Mouse (Mus musculus) embryonic facial prominence, embryonic 10.5 days (tissue): ENCODE results near the gene Etv5. TPM values are rescaled to one million over a fixed set of nuclear protein-coding genes. Genes with fewer than 3 reads are reported as not detected.

Source experiments
- DNase-seq: peaks from one replicate; pipeline ENCODE4 v3.0.0-alpha.2; 2017; ENCODE audit warnings: low spot score
- H3K27ac ChIP-seq: fragments of 300-500 bp; sonication (generic); replicated peaks from 2 replicates; pipeline ENCODE4 v1.5.1; 2016; ENCODE audit warnings: mild to moderate bottlenecking
- H3K27me3 ChIP-seq: fragments of 300-500 bp; sonication (generic); replicated peaks from 2 replicates; pipeline ENCODE4 v1.6.1; 2016; ENCODE audit warnings: low read depth, mild to moderate bottlenecking; ENCODE audit not compliant: poor library complexity, severe bottlenecking
- H3K36me3 ChIP-seq: fragments of 300-500 bp; sonication (generic); replicated peaks from 2 replicates; pipeline ENCODE4 v1.6.1; 2016; ENCODE audit warnings: mild to moderate bottlenecking, moderate library complexity
- H3K4me1 ChIP-seq: fragments of 300-500 bp; sonication (generic); 2 replicates; pipeline ENCODE4 v1.6.1; 2016
- H3K4me3 ChIP-seq: fragments of 300-500 bp; sonication (generic); 2 replicates; pipeline ENCODE4 v1.5.1; 2016; ENCODE audit warnings: mild to moderate bottlenecking, moderate library complexity
- H3K9me3 ChIP-seq: fragments of 300-500 bp; sonication (generic); 2 replicates; pipeline ENCODE4 v1.6.1; 2016; ENCODE audit warnings: mild to moderate bottlenecking
- WGBS: fragments of 180-500 bp; shearing (Covaris S2); methylation state at CpG from one replicate; pipeline ENCODE4 v1.1.7; 2016; 5-methylcytosine and 5-hydroxymethylcytosine counted together
- polyA plus RNA-seq: library from polyadenylated mRNA; unstranded; fragments of >200 nt; fragmentation: Nextera tagmentation; extraction: Ambion mirVana; gene quantifications from 2 replicates; pipeline ENCODE4 v1.2.1, GENCODE M21; 2016

The Etv5 gene
- 56.2 and 56.7 TPM in 2 replicates for polyA plus RNA-seq

GRCm38 (mm10) chr16:22439499-22440177 lies at the start of gene Etv5:
Gene Etv5, minus strand, starts transcription at chr16:22439719.
- peak within 1 kb of the TSS; percentile 92 for H3K27ac ChIP-seq
- H3K27me3 ChIP-seq, result peaks cover 74% of the 10 kb centered on the region
- peak within 1 kb of the TSS; percentile 89 for H3K4me3 ChIP-seq
- DNase-seq, result peak; percentile 99
- under 1% methylated on average over 63 of the region's 63 CpGs for WGBS
- peaks cover 10% of the 10 kb centered on the region for H3K36me3 ChIP-seq
- peaks cover 59% of the 10 kb centered on the region for H3K4me1 ChIP-seq
- H3K9me3 ChIP-seq, result no peaks in the 10 kb centered on the region

DNA sequence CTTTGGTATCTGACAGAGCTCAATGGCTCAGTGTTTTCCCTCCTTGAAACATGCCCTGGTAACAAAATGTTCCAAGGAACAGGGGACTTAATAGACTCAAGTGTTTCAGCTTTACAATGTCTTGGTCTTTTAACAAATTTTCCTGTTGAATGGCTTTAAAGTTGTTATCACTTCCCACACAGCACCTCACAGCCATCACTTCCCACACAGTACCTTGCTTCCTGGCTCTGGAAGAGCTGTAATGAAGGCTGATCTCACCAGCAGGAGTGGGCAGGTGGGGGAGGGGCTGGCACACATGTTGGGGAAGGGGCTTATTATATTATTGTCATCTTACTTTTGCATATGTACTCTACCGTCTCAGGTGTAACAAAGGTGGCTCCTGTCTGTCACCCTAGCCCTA lies 44.4 kb upstream of the Etv5 start:
- Histone ChIP-seq H3K9me3 (no peaks in the 10 kb centered on the region), H3K4me1 (no peaks in the 10 kb centered on the region), H3K36me3 (no peaks in the 10 kb centered on the region), H3K27ac (no peak overlapping the region), H3K27me3 (no peaks in the 10 kb centered on the region), H3K4me3 (no peak overlapping the region)
- DNase-seq, result no peak
- 76% methylated on average over 1 of the region's 1 CpGs for WGBS

DNA sequence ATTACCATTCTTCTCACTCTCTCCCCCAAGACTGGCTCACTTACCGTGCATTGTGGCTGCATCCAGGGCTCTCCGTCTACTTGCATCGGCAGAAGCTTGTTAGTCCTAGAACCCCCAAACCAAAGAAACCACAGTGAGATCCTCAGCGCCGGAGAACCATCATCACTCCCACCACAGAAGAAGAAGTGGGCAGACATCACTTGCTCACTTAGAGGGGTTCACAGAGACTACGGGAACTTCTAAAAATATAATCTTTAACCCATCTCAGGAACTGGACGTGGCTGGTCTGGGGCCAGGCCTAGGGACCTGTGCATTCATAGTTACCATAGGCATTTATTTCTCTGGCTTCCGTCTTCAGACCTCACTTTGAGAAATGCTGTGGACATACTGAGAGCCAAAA lies 39.8 kb upstream of the Etv5 start:
- no peak overlapping the region for H3K27ac ChIP-seq
- no peaks in the 10 kb centered on the region for H3K27me3 ChIP-seq
- no peaks in the 10 kb centered on the region for H3K36me3 ChIP-seq
- H3K4me3 ChIP-seq, result no peak overlapping the region
- no peaks in the 10 kb centered on the region for H3K9me3 ChIP-seq
- no peak for DNase-seq
- H3K4me1 ChIP-seq, result no peaks in the 10 kb centered on the region
- 93% methylated on average over 8 of the region's 8 CpGs for WGBS

DNA sequence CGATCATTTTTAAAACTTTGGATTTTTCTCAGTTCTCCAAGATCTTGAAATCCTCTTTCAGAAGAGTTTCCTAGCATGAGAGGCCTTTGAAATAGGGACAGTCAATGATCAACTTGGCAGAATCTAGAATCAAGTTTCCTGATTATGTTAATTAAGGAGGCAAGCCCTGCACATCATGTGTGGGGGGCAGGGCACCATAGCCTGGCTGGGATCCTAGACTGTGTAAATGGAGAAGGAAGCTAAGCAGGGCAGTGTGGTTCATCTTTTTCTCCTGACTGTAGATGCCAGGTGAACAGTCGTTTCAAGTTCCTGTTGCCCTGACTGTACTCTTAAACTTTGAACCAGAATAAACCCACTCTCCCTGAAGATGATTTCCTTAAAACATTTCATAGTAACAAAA lies 32.2 kb upstream of the Etv5 start:
- Histone ChIP-seq H3K4me3 (no peak overlapping the region), H3K27ac (no peak overlapping the region), H3K9me3 (no peaks in the 10 kb centered on the region), H3K4me1 (no peaks in the 10 kb centered on the region), H3K36me3 (no peaks in the 10 kb centered on the region), H3K27me3 (no peaks in the 10 kb centered on the region)
- no peak for DNase-seq
- 89% methylated on average over 2 of the region's 2 CpGs for WGBS

DNA sequence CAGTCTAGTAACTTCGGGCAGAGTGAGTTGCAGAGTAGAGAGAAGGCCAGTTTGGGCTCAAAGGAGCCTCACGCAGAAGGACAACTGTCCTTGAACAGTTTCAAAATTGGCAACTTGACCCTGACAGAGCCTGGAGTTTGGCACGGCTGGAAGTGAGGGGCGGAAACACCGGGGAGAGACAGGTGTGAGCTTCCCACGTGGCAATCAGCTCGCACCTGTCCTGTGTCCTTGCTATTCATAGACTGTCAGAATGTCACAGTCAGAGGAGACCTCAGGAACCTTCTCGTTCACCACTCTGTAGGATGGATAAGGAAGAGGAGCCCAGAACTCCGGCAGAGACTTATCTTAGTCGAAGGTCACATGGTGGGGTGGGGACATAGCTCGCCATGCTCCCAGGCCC lies 29.9 kb upstream of the Etv5 start:
- no peaks in the 10 kb centered on the region for H3K36me3 ChIP-seq
- 0 out of 2 replicates have a peak, but pooled peaks cover 2% of the 10 kb centered on the region for H3K4me1 ChIP-seq
- H3K27ac ChIP-seq, result no peak overlapping the region
- no peaks in the 10 kb centered on the region for H3K9me3 ChIP-seq
- 84% methylated on average over 11 of the region's 11 CpGs for WGBS
- H3K4me3 ChIP-seq, result no peak overlapping the region
- DNase-seq, result no peak
- H3K27me3 ChIP-seq, result no peaks in the 10 kb centered on the region

DNA sequence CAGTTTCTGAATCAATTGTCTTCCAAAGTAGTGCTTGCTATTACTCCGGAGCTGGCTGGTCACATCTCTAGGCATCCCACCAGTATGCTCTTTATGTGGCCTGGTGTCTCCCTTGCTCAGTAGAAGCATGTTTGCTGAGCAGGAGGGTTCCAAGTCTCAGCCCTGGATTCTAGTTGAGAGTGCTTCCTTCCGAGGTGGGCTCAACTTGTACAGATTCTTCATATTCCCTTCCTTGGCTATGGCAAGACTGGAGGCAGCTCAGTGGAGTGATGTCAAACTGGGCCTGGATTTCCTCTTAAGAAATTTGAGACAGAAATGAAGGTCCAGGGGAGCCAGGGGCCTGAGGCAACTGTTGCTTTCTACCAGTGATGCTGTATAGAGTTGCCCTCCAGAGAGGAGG lies 27.6 kb upstream of the Etv5 start:
- no peaks in the 10 kb centered on the region for H3K27me3 ChIP-seq
- H3K9me3 ChIP-seq, result no peaks in the 10 kb centered on the region
- no peak overlapping the region for H3K27ac ChIP-seq
- no peak for DNase-seq
- no peaks in the 10 kb centered on the region for H3K36me3 ChIP-seq
- H3K4me3 ChIP-seq, result no peak overlapping the region
- 88% methylated on average over 2 of the region's 2 CpGs for WGBS
- 0 out of 2 replicates have a peak, but pooled peaks cover 2% of the 10 kb centered on the region for H3K4me1 ChIP-seq

DNA sequence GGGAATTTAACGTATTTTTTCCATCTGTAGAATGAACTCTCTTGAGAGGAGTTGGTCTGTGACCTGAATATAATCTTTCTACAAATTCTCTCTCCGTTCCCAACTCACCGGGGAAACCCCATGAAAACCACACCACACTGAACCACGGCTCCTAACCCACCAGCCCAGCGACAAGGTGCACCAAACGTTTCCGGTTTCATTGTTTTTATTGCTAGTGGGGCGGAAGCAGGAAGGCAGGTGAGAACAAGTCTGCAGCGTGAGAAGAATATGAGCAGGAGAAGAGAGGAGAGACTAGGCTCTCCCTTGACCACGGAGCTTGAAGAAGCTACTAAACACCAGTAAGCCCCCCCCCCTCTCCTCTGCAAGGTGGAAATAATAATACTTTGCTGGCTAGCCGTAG lies 26.9 kb upstream of the Etv5 start:
- Histone ChIP-seq H3K9me3 (no peaks in the 10 kb centered on the region), H3K27me3 (no peaks in the 10 kb centered on the region), H3K4me3 (no peak overlapping the region), H3K36me3 (no peaks in the 10 kb centered on the region), H3K27ac (no peak overlapping the region), H3K4me1 (0 out of 2 replicates have a peak, but pooled peaks cover 2% of the 10 kb centered on the region)
- DNase-seq, result no peak
- WGBS, result 76% methylated on average over 11 of the region's 11 CpGs

- H3K4me3 ChIP-seq, result no peak overlapping the region
- H3K27ac ChIP-seq, result no peak overlapping the region
- no peak for DNase-seq
- no peaks in the 10 kb centered on the region for H3K36me3 ChIP-seq
- no peaks in the 10 kb centered on the region for H3K9me3 ChIP-seq
- 0 out of 2 replicates have a peak, but pooled peaks cover 2% of the 10 kb centered on the region for H3K4me1 ChIP-seq
- no peaks in the 10 kb centered on the region; the same call in 1 of the 2 replicates for H3K27me3 ChIP-seq
- WGBS, result 85% methylated on average over 3 of the region's 3 CpGs
Measured at GRCm38 (mm10) chr16:22462220-22462619, 22.7 kb upstream of the Etv5 start.

GRCm38 (mm10) chr16:22461728-22462127 lies 22.2 kb upstream of the Etv5 start:
- 70% methylated on average over 6 of the region's 6 CpGs for WGBS
- no peak for DNase-seq
- no peaks in the 10 kb centered on the region for H3K36me3 ChIP-seq

GRCm38 (mm10) chr16:22460960-22461359 lies 21.4 kb upstream of the Etv5 start:
- H3K4me3 ChIP-seq, result no peak overlapping the region
- H3K4me1 ChIP-seq, result peaks cover 8% of the 10 kb centered on the region
- no peaks in the 10 kb centered on the region for H3K9me3 ChIP-seq
- WGBS, result 85% methylated on average over 1 of the region's 1 CpGs
- no peak for DNase-seq
- H3K36me3 ChIP-seq, result no peaks in the 10 kb centered on the region
- H3K27ac ChIP-seq, result no peak overlapping the region
- no peaks in the 10 kb centered on the region; the same call in 1 of the 2 replicates for H3K27me3 ChIP-seq

More at GRCm38 (mm10) chr16:22461728-22462127, 22.2 kb upstream of the Etv5 start:
- Histone ChIP-seq H3K4me3 (no peak overlapping the region), H3K27me3 (no peaks in the 10 kb centered on the region; the same call in 1 of the 2 replicates), H3K9me3 (no peaks in the 10 kb centered on the region), H3K27ac (no peak overlapping the region), H3K4me1 (peaks cover 6% of the 10 kb centered on the region)

DNA sequence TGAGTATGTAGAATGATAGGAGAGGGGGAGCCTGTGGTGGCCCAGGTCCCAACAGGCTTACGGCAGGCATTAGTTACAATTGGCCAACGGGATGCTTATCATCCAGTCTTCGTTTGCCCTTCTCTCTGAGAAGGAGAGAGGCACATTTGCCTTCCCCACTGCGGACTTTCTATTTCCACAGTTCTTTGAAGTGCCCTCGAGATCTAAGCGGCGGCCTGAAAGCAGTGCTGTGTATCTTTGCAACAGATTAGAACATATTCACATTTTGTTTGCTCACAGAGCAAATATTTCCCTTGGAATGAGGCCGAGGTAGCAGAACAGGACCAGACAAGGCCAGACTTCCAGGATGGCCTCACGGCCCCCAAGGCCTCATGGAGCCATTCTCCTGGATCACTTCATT lies 12.6 kb upstream of the Etv5 start:
- Histone ChIP-seq H3K4me1 (peaks cover 6% of the 10 kb centered on the region), H3K36me3 (no peaks in the 10 kb centered on the region), H3K27me3 (no peaks in the 10 kb centered on the region), H3K9me3 (no peaks in the 10 kb centered on the region), H3K4me3 (no peak overlapping the region), H3K27ac (no peak overlapping the region)
- WGBS, result 85% methylated on average over 9 of the region's 9 CpGs
- DNase-seq, result no peak

DNA sequence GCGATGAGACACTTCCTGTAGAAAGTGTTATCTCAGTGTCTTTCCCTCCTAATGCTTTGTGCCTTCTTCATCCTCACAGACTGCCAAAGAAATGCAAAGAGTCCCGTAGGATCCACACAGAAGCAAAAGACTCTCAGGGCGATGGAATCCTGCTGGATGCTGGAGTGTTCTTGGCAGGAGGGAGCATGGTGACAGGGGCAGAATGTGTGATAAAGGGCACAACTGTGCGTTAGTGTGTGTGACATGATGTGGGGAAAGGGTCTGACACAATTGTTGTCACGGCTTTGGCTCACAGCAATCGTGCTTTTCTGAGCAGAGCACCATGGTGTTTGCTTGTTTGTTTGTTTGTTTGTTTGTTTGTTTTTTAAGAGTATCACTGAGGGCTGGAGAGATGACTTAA lies 8.6 kb upstream of the Etv5 start:
- H3K9me3 ChIP-seq, result no peaks in the 10 kb centered on the region
- H3K36me3 ChIP-seq, result no peaks in the 10 kb centered on the region
- peaks cover 14% of the 10 kb centered on the region for H3K4me1 ChIP-seq
- 89% methylated on average over 6 of the region's 6 CpGs for WGBS
- no peak overlapping the region for H3K27ac ChIP-seq
- H3K27me3 ChIP-seq, result peaks cover 16% of the 10 kb centered on the region; the same call in 1 of the 2 replicates
- no peak for DNase-seq
- H3K4me3 ChIP-seq, result no peak overlapping the region

DNA sequence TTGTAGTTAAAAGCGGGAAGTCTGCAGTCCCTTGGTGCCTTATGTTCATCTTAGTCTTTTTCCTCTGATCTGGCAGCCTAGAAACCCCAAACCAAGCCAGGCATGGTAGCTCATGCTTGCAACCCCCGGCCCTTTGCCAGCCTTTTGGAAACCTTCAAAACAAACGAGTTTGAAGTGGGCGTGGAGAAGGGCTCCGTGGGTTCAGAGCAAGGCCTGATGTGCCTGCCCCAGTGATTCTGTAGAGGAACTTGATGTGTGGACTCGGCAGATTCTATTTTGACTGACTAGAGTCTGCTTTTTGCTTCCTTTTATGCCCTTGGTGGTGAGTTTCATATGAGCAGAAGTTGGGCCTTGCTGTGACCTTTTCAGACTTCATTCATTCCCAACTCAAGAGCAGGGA lies 5.3 kb upstream of the Etv5 start:
- Histone ChIP-seq H3K36me3 (no peaks in the 10 kb centered on the region), H3K9me3 (no peaks in the 10 kb centered on the region), H3K27me3 (peaks cover 45% of the 10 kb centered on the region), H3K4me1 (peaks cover 40% of the 10 kb centered on the region), H3K4me3 (no peak overlapping the region), H3K27ac (0 out of 2 replicates have a peak overlapping the region, but pooled peaks have one; percentile 37)
- 56% methylated on average over 6 of the region's 6 CpGs for WGBS
- no peak for DNase-seq
